Mouse (Mus musculus) spleen, adult 2 months (tissue): Measurements from ENCODE around the gene Cttnbp2.

ENCODE experiments used
- CTCF ChIP-seq: fragments of 200-500 bp; IDR thresholded peaks from 2 replicates; pipeline ENCODE4 v1.5.1; 2011; ENCODE audit warnings: mild to moderate bottlenecking, inconsistent platforms; ENCODE audit not compliant: insufficient read depth, insufficient read length, insufficient replicate concordance; ENCODE audit errors: extremely low read depth
- POLR2A ChIP-seq: fragments of 200-500 bp; IDR thresholded peaks from 2 replicates; pipeline ENCODE4 v1.6.1; 2011; ENCODE audit warnings: low read depth, low read length, inconsistent platforms

DNA sequence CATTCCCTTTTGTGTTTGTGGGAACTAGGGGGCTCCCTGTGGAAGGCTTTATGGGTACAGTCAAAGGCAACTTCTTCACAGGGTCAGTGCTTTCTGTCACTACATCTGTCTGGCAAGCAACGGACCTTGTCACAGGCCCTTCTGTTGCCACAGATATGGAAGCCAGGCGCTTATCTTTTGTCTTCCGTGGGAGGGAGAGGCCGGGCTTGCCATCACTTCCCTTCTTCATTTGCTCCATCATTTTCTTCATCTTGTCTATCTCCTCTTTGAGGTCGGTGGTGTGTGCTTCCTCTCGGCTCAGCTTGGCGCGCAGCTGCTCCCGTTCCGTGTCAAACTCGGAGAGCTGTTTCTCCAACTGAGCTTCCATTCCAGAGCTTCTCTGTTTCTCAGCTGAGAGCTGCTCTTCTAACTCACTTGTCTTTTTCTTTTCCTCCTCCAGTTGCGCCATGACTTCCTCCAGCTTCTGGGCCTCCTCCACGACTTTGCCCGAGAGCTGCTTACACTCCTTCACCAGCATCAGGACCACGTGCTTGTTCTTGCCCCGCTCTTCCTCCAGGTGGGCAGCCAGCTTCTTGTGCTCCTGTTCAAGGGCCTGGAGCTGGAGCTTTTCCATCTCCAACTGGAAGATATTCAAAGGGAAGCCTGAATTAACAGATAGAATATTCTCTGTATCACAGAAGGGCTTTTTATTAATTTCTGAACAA lies 79.7 kb downstream of the Cttnbp2 start:
- TF ChIP-seq POLR2A (no peak), CTCF (no peak)
